Mouse (Mus musculus): Measurements from ENCODE around the gene St6galnac5.

- no peak for TF ChIP-seq POLR2A (IDR thresholded peaks at IDR 0.05; ENCODE audit: low read depth, low read length)
- no peak for TF ChIP-seq CTCF (IDR thresholded peaks at IDR 0.05; ENCODE audit: extremely low read depth, insufficient read depth, insufficient read length, insufficient replicate concordance)
These were observed 48.3 kb downstream of the St6galnac5 start for GRCm38 (mm10) chr3:152933737-152934136.

All from spleen, adult 2 months (tissue).